Mouse (Mus musculus) CH12.LX (cell line): ENCODE measurements at regions not wholly inside any gene's neighbourhood (a gene's known extent, or its start where the extent isn't known, plus 50 kb on each side); places are given as distances from the start of the nearest gene placed in this dataset.

Experiments used
- CHD2 ChIP-seq: IDR thresholded peaks from 2 replicates; pipeline ENCODE4 v1.6.1; 2011; ENCODE audit warnings: low read length, improper control_type of control experiment
- POLR2A ChIP-seq: IDR thresholded peaks from 2 replicates; pipeline ENCODE4 v1.6.1; 2011; ENCODE audit warnings: low read depth, mild to moderate bottlenecking, improper control_type of control experiment, low read length

GRCm38 (mm10) chr7:133434027-133434820 lies 167.7 kb downstream of the Tex36 start:
- TF ChIP-seq POLR2A (no peak), CHD2 (no peak)
